Mouse (Mus musculus) CH12.LX (cell line): ENCODE results near the gene Acot12. TPM values are rescaled to one million over a fixed set of nuclear protein-coding genes. Genes with fewer than 3 reads are reported as not detected.

Experiments
- DNase-seq: peaks from one replicate; pipeline ENCODE4 v3.0.0-alpha.2; 2013; ENCODE audit errors: extremely low read depth
- H3K27ac ChIP-seq: 2 replicates; pipeline ENCODE4 v1.5.1; 2012; ENCODE audit warnings: low read depth, mild to moderate bottlenecking, control low read depth, moderate library complexity; ENCODE audit not compliant: insufficient read depth
- H3K27me3 ChIP-seq: replicated peaks from 2 replicates; pipeline ENCODE3; 2012; ENCODE audit warnings: inconsistent platforms
- H3K36me3 ChIP-seq, 2 experiments: replicated peaks in 1 of 2; 2 replicates each; pipeline versions ENCODE3 to v1.6.1; 2012; ENCODE audit warnings: inconsistent platforms in 1 of 2, low read length in 1 of 2, mild to moderate bottlenecking in 1 of 2, mixed read lengths in 1 of 2, moderate library complexity in 1 of 2; ENCODE audit not compliant: control insufficient read depth in 1 of 2, insufficient read depth in 1 of 2
- H3K4me1 ChIP-seq, 2 experiments: 2 replicates each; pipeline ENCODE4 v1.6.1; 2012; ENCODE audit warnings: inconsistent platforms in 1 of 2, moderate library complexity in 1 of 2; ENCODE audit not compliant: insufficient read depth in 2 of 2, control insufficient read depth in 1 of 2
- H3K4me2 ChIP-seq: 2 replicates; pipeline ENCODE4 v1.6.1; 2012; ENCODE audit warnings: low read depth, mild to moderate bottlenecking, control low read depth; ENCODE audit not compliant: poor library complexity, insufficient read depth, severe bottlenecking
- H3K4me3 ChIP-seq, 3 experiments: fragments of 150-350 bp in 1 of 3; sonication (generic) in 1 of 3; replicated peaks in 1 of 3; 2 replicates each; pipeline versions ENCODE3 to v1.5.1; 2011 to 2012; ENCODE audit warnings: low read depth in 2 of 3, low read length in 2 of 3, mild to moderate bottlenecking in 2 of 3, moderate library complexity in 2 of 3, control low read depth in 1 of 3, improper control_type of control experiment in 1 of 3, inconsistent platforms in 1 of 3, mixed read lengths in 1 of 3; ENCODE audit not compliant: poor library complexity in 1 of 3
- H3K79me2 ChIP-seq: replicated peaks from 2 replicates; pipeline ENCODE4 v1.6.1; 2012; ENCODE audit warnings: mild to moderate bottlenecking, moderate library complexity; ENCODE audit not compliant: control insufficient read depth, poor library complexity, insufficient read depth, severe bottlenecking; ENCODE audit errors: extremely low read depth
- H3K9ac ChIP-seq: 2 replicates; pipeline ENCODE4 v1.6.1; 2012; ENCODE audit warnings: low read depth, mild to moderate bottlenecking, control low read depth, moderate library complexity; ENCODE audit not compliant: insufficient read depth
- H3K9me3 ChIP-seq: replicated peaks from 2 replicates; pipeline ENCODE3; 2012; ENCODE audit warnings: low read length, inconsistent platforms, mixed read lengths
- BHLHE40 ChIP-seq: IDR thresholded peaks from 2 replicates; pipeline ENCODE4 v1.6.1; 2011; ENCODE audit warnings: mild to moderate bottlenecking, low read depth, low read length, improper control_type of control experiment
- CHD2 ChIP-seq: IDR thresholded peaks from 2 replicates; pipeline ENCODE4 v1.6.1; 2011; ENCODE audit warnings: low read length, improper control_type of control experiment
- CTCF ChIP-seq, 2 experiments: IDR thresholded peaks in 1 of 2; conservative IDR thresholded peaks in 1 of 2; 2 replicates each; pipeline ENCODE4 v1.5.1; 2011 to 2012; ENCODE audit warnings: low read depth in 2 of 2, low read length in 2 of 2, improper control_type of control experiment in 1 of 2, inconsistent platforms in 1 of 2, mild to moderate bottlenecking in 1 of 2, moderate library complexity in 1 of 2
- ELF1 ChIP-seq: IDR thresholded peaks from 2 replicates; pipeline ENCODE4 v1.6.1; 2014; ENCODE audit warnings: low read depth, mild to moderate bottlenecking, inconsistent platforms, low read length, improper control_type of control experiment
- HCFC1 ChIP-seq: IDR thresholded peaks from 2 replicates; pipeline ENCODE4 v1.6.1; 2012; ENCODE audit warnings: low read depth, mild to moderate bottlenecking, inconsistent platforms, low read length, improper control_type of control experiment
- JUND ChIP-seq: conservative IDR thresholded peaks from 2 replicates; pipeline ENCODE4 v1.6.1; 2011; ENCODE audit warnings: low read depth, low read length, improper control_type of control experiment
- MEF2A ChIP-seq: IDR thresholded peaks from 2 replicates; pipeline ENCODE4 v1.6.1; 2014; ENCODE audit warnings: low read depth, mild to moderate bottlenecking, inconsistent platforms, low read length, improper control_type of control experiment, borderline replicate concordance
- MXI1 ChIP-seq: IDR thresholded peaks from 2 replicates; pipeline ENCODE4 v1.6.1; 2011; ENCODE audit warnings: mild to moderate bottlenecking, low read depth, low read length, improper control_type of control experiment
- MYC ChIP-seq: IDR thresholded peaks from 2 replicates; pipeline ENCODE4 v1.6.1; 2011; ENCODE audit warnings: low read depth, mild to moderate bottlenecking, improper control_type of control experiment, low read length
- NELFE ChIP-seq: IDR thresholded peaks from 2 replicates; pipeline ENCODE4 v1.6.1; 2011; ENCODE audit warnings: low read depth, low read length, improper control_type of control experiment
- NRF1 ChIP-seq: IDR thresholded peaks from 2 replicates; pipeline ENCODE4 v1.6.1; 2014; ENCODE audit warnings: low read depth, mild to moderate bottlenecking, inconsistent platforms, low read length, improper control_type of control experiment, moderate library complexity
- PAX5 ChIP-seq: IDR thresholded peaks from 2 replicates; pipeline ENCODE4 v1.6.1; 2012; ENCODE audit warnings: low read length, inconsistent platforms, mixed read lengths
- RAD21 ChIP-seq: IDR thresholded peaks from 2 replicates; pipeline ENCODE4 v1.6.1; 2011; ENCODE audit warnings: low read depth, mild to moderate bottlenecking, low read length, improper control_type of control experiment, moderate library complexity
- SIN3A ChIP-seq: IDR thresholded peaks from 2 replicates; pipeline ENCODE4 v1.6.1; 2012; ENCODE audit warnings: low read length, improper control_type of control experiment, inconsistent platforms
- SMC3 ChIP-seq: IDR thresholded peaks from 2 replicates; pipeline ENCODE4 v1.6.1; 2011; ENCODE audit warnings: low read depth, low read length, improper control_type of control experiment
- TCF12 ChIP-seq: IDR thresholded peaks from 2 replicates; pipeline ENCODE4 v1.6.1; 2014; ENCODE audit warnings: low read depth, mild to moderate bottlenecking, inconsistent platforms, low read length, improper control_type of control experiment
- UBTF ChIP-seq: IDR thresholded peaks from 2 replicates; pipeline ENCODE4 v1.6.1; 2012; ENCODE audit warnings: low read depth, mild to moderate bottlenecking, inconsistent platforms, low read length, improper control_type of control experiment, moderate library complexity
- USF2 ChIP-seq: conservative IDR thresholded peaks from 2 replicates; pipeline ENCODE4 v1.6.1; 2011; ENCODE audit warnings: low read depth, low read length, improper control_type of control experiment
- ZC3H11A ChIP-seq: IDR thresholded peaks from 2 replicates; pipeline ENCODE4 v1.6.1; 2012; ENCODE audit warnings: low read depth, mild to moderate bottlenecking, inconsistent platforms, low read length, improper control_type of control experiment
- ZNF384 ChIP-seq: IDR thresholded peaks from 2 replicates; pipeline ENCODE4 v1.6.1; 2012; ENCODE audit warnings: low read depth, low read length, improper control_type of control experiment, inconsistent platforms
- dilution Hi-C: fragments of 300-500 bp; cut with MboI; formaldehyde crosslinking; loops from 2 replicates; pipeline ENCODE4 v1.14.3; 2020; ENCODE audit warnings: low sequenced_read_pairs; ENCODE audit not compliant: extremely low pct_unique_long_range_greater_than_20kb, extremely low pct_ligation_motif_present
- in situ Hi-C: fragments of 300-500 bp; cut with MboI; formaldehyde crosslinking; loops from 3 replicates; pipeline ENCODE4 v1.14.3; 2019; ENCODE audit warnings: low sequenced_read_pairs, low pct_ligation_motif_present, low pct_unique_long_range_greater_than_20kb, mixed read lengths
- polyA plus RNA-seq: library from polyadenylated mRNA; unstranded; fragments of >175 nt; gene quantifications from 2 replicates; pipeline ENCODE4 v1.2.1, GENCODE M21; 2012; ENCODE audit warnings: low read depth; ENCODE audit not compliant: insufficient read length
- total RNA-seq, 2 experiments: library from RNA; depleted of rRNA; stranded (reverse); fragments of 300-350 nt in 1 of 2; fragments of >200 nt in 1 of 2; gene quantifications; 2 replicates each; pipeline ENCODE4 v1.2.3; 2012 to 2014

Acot12 gene
- total and polyA plus RNA-seq, 3 experiments, result 0.55 to 1.6 (median 0.96) TPM

- no peak for TF ChIP-seq PAX5
- TF ChIP-seq MXI1, result peak; percentile 85
- peak; percentile 88 for TF ChIP-seq HCFC1
- peak; percentile 85 for TF ChIP-seq NELFE
- no peak for TF ChIP-seq ZC3H11A
- TF ChIP-seq ELF1, result peak; percentile 87
- TF ChIP-seq MYC, result peak; percentile 34; the same call in 1 of the 2 replicates
- TF ChIP-seq RAD21, result peak; percentile 39
- peak; percentile 90 for TF ChIP-seq TCF12
- TF ChIP-seq NRF1, result 0 out of 2 replicates have a peak, but pooled peaks have one; percentile 5
Observed at GRCm38 (mm10) chr13:91807155-91807839, 66.0 kb downstream of the Acot12 start, which contains the start of gene Zcchc9 (continued).

- DNase-seq, result peak; percentile 40
- H3K4me2 ChIP-seq, result peak overlapping the region; percentile 95
- in situ Hi-C loops (loop anchor here (5.0 kb wide), 1 partner anchor 46 kb away; no protein-coding TSS in a partner anchor), dilution Hi-C loops (no loop called here)
- TF ChIP-seq CHD2 (0 out of 2 replicates have a peak, but pooled peaks have one; percentile 12), UBTF (no peak)
- peaks cover 6 to 27% of the 10 kb centered on the region in 2 experiments; a peak in 3 of 4 replicates for H3K4me1 ChIP-seq
- peaks cover 13 to 18% of the 10 kb centered on the region in 2 experiments for H3K36me3 ChIP-seq
- H3K4me3 ChIP-seq, result peak overlapping the region; percentile 90 to 99 (median 95)
- peak overlapping the region; percentile 90 for H3K9ac ChIP-seq
- no peaks in the 10 kb centered on the region for H3K9me3 ChIP-seq
- H3K27me3 ChIP-seq, result no peaks in the 10 kb centered on the region
- H3K27ac ChIP-seq, result peak overlapping the region; percentile 87
- peaks cover 32% of the 10 kb centered on the region for H3K79me2 ChIP-seq
Observed at GRCm38 (mm10) chr13:91807874-91808575, 66.7 kb downstream of the Acot12 start.

GRCm38 (mm10) chr13:91809476-91809875, 68.2 kb downstream of the Acot12 start:
- dilution Hi-C loops, result no loop called here

More at GRCm38 (mm10) chr13:91809476-91809875, 68.2 kb downstream of the Acot12 start:
- Histone ChIP-seq H3K4me3 (no peak overlapping the region), H3K4me2 (no peak overlapping the region), H3K36me3 (peaks cover 9 to 14% of the 10 kb centered on the region in 2 experiments), H3K27me3 (no peaks in the 10 kb centered on the region), H3K79me2 (peaks cover 28% of the 10 kb centered on the region), H3K9me3 (peaks cover 7% of the 10 kb centered on the region), H3K9ac (no peak overlapping the region), H3K4me1 (peaks cover 3 to 24% of the 10 kb centered on the region in 2 experiments; a peak in 3 of 4 replicates), H3K27ac (no peak overlapping the region)
- TF ChIP-seq SIN3A, result no peak
- no peak for TF ChIP-seq MEF2A
- TF ChIP-seq BHLHE40, result no peak
- 0 out of 2 replicates have a peak, but pooled peaks have one; percentile 7 for TF ChIP-seq JUND
- no peak for TF ChIP-seq ZNF384
- TF ChIP-seq SMC3, result peak; percentile 36
- peak; percentile 29 for TF ChIP-seq RAD21
- TF ChIP-seq CTCF (conservative IDR thresholded peaks at IDR 0.05 in 1 of 2, IDR thresholded peaks at IDR 0.05 in 1 of 2; ENCODE audit: low read depth in 2 of 2, low read length in 2 of 2), result peak; percentile 35 to 67; a peak in 3 of 4 replicates
- no peak for TF ChIP-seq USF2
- no peak for TF ChIP-seq TCF12
- in situ Hi-C loops, result loop anchor here (5.0 kb wide), 1 partner anchor 47 kb away; no protein-coding TSS in a partner anchor
- peak; percentile 47 for DNase-seq
